Mouse (Mus musculus) limb, embryonic 10.5 days (tissue): Measurements from ENCODE around the gene Tbc1d13. TPM values are rescaled to one million over a fixed set of nuclear protein-coding genes. Genes with fewer than 3 reads are reported as not detected.
"Not testable (repeated sequence)": the region's sequence is repeated elsewhere in the genome, so short reads cannot be mapped to it uniquely, and the experiment has no call there.

Source experiments
- DNase-seq: peaks from one replicate; pipeline ENCODE4 v3.0.0-alpha.2; 2017; ENCODE audit warnings: low spot score
- H3K27ac ChIP-seq: fragments of 300-500 bp; sonication (generic); 2 replicates; pipeline ENCODE4 v1.5.1; 2016; ENCODE audit warnings: mild to moderate bottlenecking
- H3K27me3 ChIP-seq: fragments of 300-500 bp; sonication (generic); 2 replicates; pipeline ENCODE4 v1.6.1; 2016; ENCODE audit warnings: low read depth, mild to moderate bottlenecking; ENCODE audit not compliant: poor library complexity, severe bottlenecking
- H3K36me3 ChIP-seq: fragments of 300-500 bp; sonication (generic); 2 replicates; pipeline ENCODE4 v1.6.1; 2016; ENCODE audit warnings: mild to moderate bottlenecking, moderate library complexity
- H3K4me1 ChIP-seq: fragments of 300-500 bp; sonication (generic); 2 replicates; pipeline ENCODE4 v1.6.1; 2016
- H3K4me3 ChIP-seq: fragments of 300-500 bp; sonication (generic); 2 replicates; pipeline ENCODE4 v1.5.1; 2016; ENCODE audit warnings: mild to moderate bottlenecking, moderate library complexity
- H3K9me3 ChIP-seq: fragments of 300-500 bp; sonication (generic); replicated peaks from 2 replicates; pipeline ENCODE4 v1.6.1; 2016; ENCODE audit warnings: mild to moderate bottlenecking
- WGBS: fragments of 180-500 bp; shearing (Covaris S2); methylation state at CpG from one replicate; pipeline ENCODE4 v1.1.7; 2016; 5-methylcytosine and 5-hydroxymethylcytosine counted together
- polyA plus RNA-seq: library from polyadenylated mRNA; unstranded; fragments of >200 nt; fragmentation: Nextera tagmentation; extraction: Ambion mirVana; gene quantifications from 2 replicates; pipeline ENCODE4 v1.2.1, GENCODE M21; 2016

Gene Tbc1d13
- polyA plus RNA-seq, 1 experiment from 2014 or later = 8.1 TPM

- H3K4me3 ChIP-seq = no peak overlapping the region
- no peak for DNase-seq
- H3K27ac ChIP-seq = no peak overlapping the region
- H3K36me3 ChIP-seq = peaks cover 94% of the 10 kb centered on the region
- H3K27me3 ChIP-seq = no peaks in the 10 kb centered on the region
- WGBS = 90% methylated on average over 4 of the region's 4 CpGs
- H3K4me1 ChIP-seq = 0 out of 2 replicates have a peak, but pooled peaks cover 3% of the 10 kb centered on the region
- H3K9me3 ChIP-seq = no peaks in the 10 kb centered on the region
These were observed 25.3 kb upstream of the Tbc1d13 start for GRCm38 (mm10) chr2:30108260-30108659.

GRCm38 (mm10) chr2:30111500-30111899 is 22.0 kb upstream of the Tbc1d13 start:
- peaks cover 65% of the 10 kb centered on the region for H3K36me3 ChIP-seq
- 92% methylated on average over 2 of the region's 2 CpGs for WGBS
- no peak for DNase-seq

GRCm38 (mm10) chr2:30112564-30112963 is 21.0 kb upstream of the Tbc1d13 start:
- 93% methylated on average over 5 of the region's 5 CpGs for WGBS
- Histone ChIP-seq H3K9me3 (no peaks in the 10 kb centered on the region), H3K36me3 (peaks cover 54% of the 10 kb centered on the region), H3K4me1 (no peaks in the 10 kb centered on the region), H3K27ac (no peak overlapping the region), H3K27me3 (no peaks in the 10 kb centered on the region), H3K4me3 (no peak overlapping the region)
- no peak for DNase-seq

More at GRCm38 (mm10) chr2:30111500-30111899, 22.0 kb upstream of the Tbc1d13 start:
- Histone ChIP-seq H3K9me3 (no peaks in the 10 kb centered on the region), H3K27me3 (no peaks in the 10 kb centered on the region), H3K4me3 (no peak overlapping the region), H3K4me1 (0 out of 2 replicates have a peak, but pooled peaks cover 3% of the 10 kb centered on the region), H3K27ac (no peak overlapping the region)

GRCm38 (mm10) chr2:30119641-30120051 is 13.9 kb upstream of the Tbc1d13 start:
- Histone ChIP-seq H3K27ac (no peak overlapping the region), H3K36me3 (peaks cover 4% of the 10 kb centered on the region; the same call in 1 of the 2 replicates), H3K27me3 (no peaks in the 10 kb centered on the region), H3K4me1 (peaks cover 16% of the 10 kb centered on the region), H3K9me3 (no peaks in the 10 kb centered on the region), H3K4me3 (no peak overlapping the region)
- DNase-seq = no peak
- 40% methylated on average over 6 of the region's 6 CpGs for WGBS

- no peak overlapping the region for H3K27ac ChIP-seq
- peaks cover 22% of the 10 kb centered on the region for H3K4me1 ChIP-seq
- no peaks in the 10 kb centered on the region for H3K27me3 ChIP-seq
- peaks cover 4% of the 10 kb centered on the region; the same call in 1 of the 2 replicates for H3K36me3 ChIP-seq
- 92% methylated on average over 4 of the region's 4 CpGs for WGBS
- no peak for DNase-seq
- H3K4me3 ChIP-seq = no peak overlapping the region
- no peaks in the 10 kb centered on the region for H3K9me3 ChIP-seq
These were observed 13.3 kb upstream of the Tbc1d13 start for GRCm38 (mm10) chr2:30120269-30120668.

GRCm38 (mm10) chr2:30122766-30123165 is 10.8 kb upstream of the Tbc1d13 start:
- WGBS = 93% methylated on average over 5 of the region's 5 CpGs

GRCm38 (mm10) chr2:30123729-30124471 is 9.6 kb upstream of the Tbc1d13 start:
- DNase-seq = no peak
- Histone ChIP-seq H3K4me3 (peak overlapping the region; percentile 81), H3K9me3 (no peaks in the 10 kb centered on the region), H3K27ac (peak overlapping the region; percentile 91), H3K4me1 (peaks cover 23% of the 10 kb centered on the region), H3K27me3 (no peaks in the 10 kb centered on the region), H3K36me3 (peaks cover 4% of the 10 kb centered on the region; the same call in 1 of the 2 replicates)
- 2% methylated on average over 41 of the region's 44 CpGs for whole genome bisulfite sequencing

More at GRCm38 (mm10) chr2:30122766-30123165, 10.8 kb upstream of the Tbc1d13 start:
- no peaks in the 10 kb centered on the region for H3K9me3 ChIP-seq
- H3K27me3 ChIP-seq = no peaks in the 10 kb centered on the region
- peaks cover 23% of the 10 kb centered on the region for H3K4me1 ChIP-seq
- peaks cover 4% of the 10 kb centered on the region; the same call in 1 of the 2 replicates for H3K36me3 ChIP-seq
- H3K4me3 ChIP-seq = 0 out of 2 replicates have a peak overlapping the region, but pooled peaks have one; percentile 81
- DNase-seq = no peak
- no peak overlapping the region for H3K27ac ChIP-seq

GRCm38 (mm10) chr2:30124472-30125274 is 8.9 kb upstream of the Tbc1d13 start, which contains the start of gene Zer1:
Zer1 (minus strand) TSS chr2:30124585.
- WGBS = 11% methylated on average over 31 of the region's 31 CpGs
- H3K4me1 ChIP-seq = peaks cover 19% of the 10 kb centered on the region
- no peaks in the 10 kb centered on the region for H3K9me3 ChIP-seq
- H3K27ac ChIP-seq = peak within 1 kb of the TSS; percentile 91
- peak within 1 kb of the TSS; percentile 81 for H3K4me3 ChIP-seq
- H3K36me3 ChIP-seq = peaks cover 4% of the 10 kb centered on the region; the same call in 1 of the 2 replicates
- DNase-seq = peak; percentile 95
- H3K27me3 ChIP-seq = no peaks in the 10 kb centered on the region

- peaks cover 19% of the 10 kb centered on the region for H3K4me1 ChIP-seq
- H3K9me3 ChIP-seq = no peaks in the 10 kb centered on the region
- WGBS = 34% methylated on average over 2 of the region's 2 CpGs
- H3K36me3 ChIP-seq = no peaks in the 10 kb centered on the region
- no peaks in the 10 kb centered on the region for H3K27me3 ChIP-seq
- no peak overlapping the region for H3K27ac ChIP-seq
- H3K4me3 ChIP-seq = no peak overlapping the region
- no peak for DNase-seq
These were observed 4.8 kb upstream of the Tbc1d13 start for GRCm38 (mm10) chr2:30128789-30129188.

- Histone ChIP-seq H3K4me1 (peaks cover 26% of the 10 kb centered on the region), H3K4me3 (no peak overlapping the region), H3K27me3 (no peaks in the 10 kb centered on the region), H3K36me3 (peaks cover 3% of the 10 kb centered on the region), H3K9me3 (no peaks in the 10 kb centered on the region), H3K27ac (no peak overlapping the region)
- WGBS = 89% methylated on average over 4 of the region's 4 CpGs
- no peak for DNase-seq
These were observed 3.4 kb upstream of the Tbc1d13 start for GRCm38 (mm10) chr2:30130156-30130555.

- not testable (repeated sequence) for H3K9me3 ChIP-seq, H3K27ac ChIP-seq, H3K4me3 ChIP-seq, H3K27me3 ChIP-seq, DNase-seq
- 67% methylated on average over 5 of the region's 5 CpGs for WGBS
- Histone ChIP-seq H3K36me3 (peaks cover 14% of the 10 kb centered on the region), H3K4me1 (peaks cover 27% of the 10 kb centered on the region)
These were observed 2.3 kb upstream of the Tbc1d13 start for GRCm38 (mm10) chr2:30131240-30131639.

GRCm38 (mm10) chr2:30132801-30133612 is 539 bp upstream of the Tbc1d13 start:
- Histone ChIP-seq H3K9me3 (no peaks in the 10 kb centered on the region), H3K4me1 (peaks cover 27% of the 10 kb centered on the region), H3K27ac (peak overlapping the region; percentile 88), H3K4me3 (peak overlapping the region; percentile 88), H3K36me3 (peaks cover 32% of the 10 kb centered on the region), H3K27me3 (no peaks in the 10 kb centered on the region)
- 34% methylated on average over 16 of the region's 16 CpGs for WGBS
- DNase-seq = no peak
